Mouse (Mus musculus): ENCODE data around the gene Tmem51. TPM values are rescaled to one million over a fixed set of nuclear protein-coding genes. Genes with fewer than 3 reads are reported as not detected.
"Not testable (repeated sequence)": the region's sequence is repeated elsewhere in the genome, so short reads cannot be mapped to it uniquely, and the experiment has no call there.

The Tmem51 gene
- polyA plus RNA-seq, 1 experiment from 2014 or later = 21.0 TPM

GRCm38 (mm10) chr4:142023166-142023565 is 60.9 kb downstream of the Tmem51 start:
- Histone ChIP-seq H3K9me3 (no peaks in the 10 kb centered on the region), H3K27me3 (ENCODE audit: insufficient read depth, poor library complexity, severe bottlenecking) (no peaks in the 10 kb centered on the region), H3K4me1 (peaks cover 6% of the 10 kb centered on the region), H3K4me3 (no peak overlapping the region), H3K27ac (no peak overlapping the region), H3K36me3 (no peaks in the 10 kb centered on the region)
- no peak for DNase-seq (ENCODE audit: low spot score)
- 74% methylated on average over 4 of the region's 4 CpGs for WGBS

- Histone ChIP-seq H3K36me3 (no peaks in the 10 kb centered on the region), H3K4me3 (peak overlapping the region; percentile 31), H3K9me3 (no peaks in the 10 kb centered on the region), H3K27ac (peak overlapping the region; percentile 69), H3K4me1 (peaks cover 37% of the 10 kb centered on the region), H3K27me3 (ENCODE audit: insufficient read depth, poor library complexity, severe bottlenecking) (peaks cover 36% of the 10 kb centered on the region)
- 15% methylated on average over 15 of the region's 15 CpGs for WGBS
- DNase-seq (ENCODE audit: low spot score) = peak; percentile 89
These were observed 66.4 kb downstream of the Tmem51 start for GRCm38 (mm10) chr4:142017686-142018085.

- H3K36me3 ChIP-seq = no peaks in the 10 kb centered on the region
- H3K27me3 ChIP-seq (ENCODE audit: insufficient read depth, poor library complexity, severe bottlenecking) = peaks cover 40% of the 10 kb centered on the region
- no peaks in the 10 kb centered on the region for H3K9me3 ChIP-seq
- DNase-seq (ENCODE audit: low spot score) = peak; percentile 94
- under 1% methylated on average over 43 of the region's 46 CpGs for WGBS
- peaks cover 41% of the 10 kb centered on the region for H3K4me1 ChIP-seq
- peak within 1 kb of the TSS; percentile 65 for H3K4me3 ChIP-seq
- peak within 1 kb of the TSS; percentile 78 for H3K27ac ChIP-seq
These were observed 69.2 kb downstream of the Tmem51 start, which contains the start of gene Fhad1 for GRCm38 (mm10) chr4:142014659-142015608. Gene Fhad1, minus strand, starts transcription at chr4:142015082.

- no peak overlapping the region for H3K4me3 ChIP-seq
- peaks cover 34% of the 10 kb centered on the region for H3K27me3 ChIP-seq (ENCODE audit: insufficient read depth, poor library complexity, severe bottlenecking)
- no peak for DNase-seq (ENCODE audit: low spot score)
- H3K9me3 ChIP-seq = no peaks in the 10 kb centered on the region
- peaks cover 32% of the 10 kb centered on the region for H3K4me1 ChIP-seq
- H3K27ac ChIP-seq = no peak overlapping the region
- WGBS = 90% methylated on average over 13 of the region's 13 CpGs
- no peaks in the 10 kb centered on the region for H3K36me3 ChIP-seq
These were observed 72.9 kb downstream of the Tmem51 start for GRCm38 (mm10) chr4:142011236-142011635.

GRCm38 (mm10) chr4:142010441-142010840 is 73.7 kb downstream of the Tmem51 start:
- Histone ChIP-seq H3K4me3 (no peak overlapping the region), H3K36me3 (no peaks in the 10 kb centered on the region), H3K27ac (no peak overlapping the region), H3K27me3 (ENCODE audit: insufficient read depth, poor library complexity, severe bottlenecking) (peaks cover 28% of the 10 kb centered on the region), H3K4me1 (peaks cover 26% of the 10 kb centered on the region), H3K9me3 (no peaks in the 10 kb centered on the region)
- no peak for DNase-seq (ENCODE audit: low spot score)
- WGBS = 84% methylated on average over 7 of the region's 7 CpGs

- Histone ChIP-seq H3K27ac (no peak overlapping the region), H3K4me1 (peaks cover 16% of the 10 kb centered on the region; the same call in 1 of the 2 replicates)
- 89% methylated on average over 11 of the region's 11 CpGs for WGBS
These were observed 75.9 kb downstream of the Tmem51 start for GRCm38 (mm10) chr4:142008206-142008605.

GRCm38 (mm10) chr4:142000581-142000980 is 83.5 kb downstream of the Tmem51 start:
- H3K4me3 ChIP-seq = no peak overlapping the region
- no peak overlapping the region for H3K27ac ChIP-seq
- DNase-seq (ENCODE audit: low spot score) = no peak
- H3K36me3 ChIP-seq = no peaks in the 10 kb centered on the region
- 53% methylated on average over 9 of the region's 9 CpGs for WGBS
- no peaks in the 10 kb centered on the region for H3K27me3 ChIP-seq (ENCODE audit: insufficient read depth, poor library complexity, severe bottlenecking)
- H3K4me1 ChIP-seq = peaks cover 14% of the 10 kb centered on the region; the same call in 1 of the 2 replicates
- no peaks in the 10 kb centered on the region for H3K9me3 ChIP-seq

More at GRCm38 (mm10) chr4:142008206-142008605, 75.9 kb downstream of the Tmem51 start:
- Histone ChIP-seq H3K4me3 (no peak overlapping the region), H3K36me3 (no peaks in the 10 kb centered on the region), H3K27me3 (ENCODE audit: insufficient read depth, poor library complexity, severe bottlenecking) (peaks cover 10% of the 10 kb centered on the region), H3K9me3 (no peaks in the 10 kb centered on the region)
- no peak for DNase-seq (ENCODE audit: low spot score)

- no peaks in the 10 kb centered on the region for H3K9me3 ChIP-seq
- no peak overlapping the region for H3K4me3 ChIP-seq
- H3K4me1 ChIP-seq = peaks cover 14% of the 10 kb centered on the region; the same call in 1 of the 2 replicates
- no peak overlapping the region for H3K27ac ChIP-seq
- no peaks in the 10 kb centered on the region for H3K36me3 ChIP-seq
- WGBS = 56% methylated on average over 7 of the region's 7 CpGs
- no peak for DNase-seq (ENCODE audit: low spot score)
- H3K27me3 ChIP-seq (ENCODE audit: insufficient read depth, poor library complexity, severe bottlenecking) = no peaks in the 10 kb centered on the region
These were observed 84.5 kb downstream of the Tmem51 start for GRCm38 (mm10) chr4:141999494-142000074.

- H3K27ac ChIP-seq = peak overlapping the region; percentile 10; the same call in 1 of the 2 replicates
These were observed 85.8 kb downstream of the Tmem51 start for GRCm38 (mm10) chr4:141998282-141998821.

GRCm38 (mm10) chr4:141996880-141997279 is 87.2 kb downstream of the Tmem51 start:
- 77% methylated on average over 3 of the region's 3 CpGs for WGBS
- no peaks in the 10 kb centered on the region for H3K27me3 ChIP-seq (ENCODE audit: insufficient read depth, poor library complexity, severe bottlenecking)

More at GRCm38 (mm10) chr4:141998282-141998821, 85.8 kb downstream of the Tmem51 start:
- no peak for DNase-seq (ENCODE audit: low spot score)
- Histone ChIP-seq H3K36me3 (no peaks in the 10 kb centered on the region), H3K4me1 (peaks cover 14% of the 10 kb centered on the region; the same call in 1 of the 2 replicates), H3K9me3 (no peaks in the 10 kb centered on the region), H3K4me3 (peak overlapping the region; percentile 48), H3K27me3 (ENCODE audit: insufficient read depth, poor library complexity, severe bottlenecking) (no peaks in the 10 kb centered on the region)
- 33% methylated on average over 11 of the region's 11 CpGs for WGBS

GRCm38 (mm10) chr4:141996086-141996485 is 88.0 kb downstream of the Tmem51 start:
- WGBS = 62% methylated on average over 7 of the region's 7 CpGs
- Histone ChIP-seq H3K27me3 (ENCODE audit: insufficient read depth, poor library complexity, severe bottlenecking) (no peaks in the 10 kb centered on the region), H3K27ac (no peak overlapping the region), H3K36me3 (no peaks in the 10 kb centered on the region), H3K4me1 (peaks cover 18% of the 10 kb centered on the region), H3K9me3 (no peaks in the 10 kb centered on the region), H3K4me3 (no peak overlapping the region)
- DNase-seq (ENCODE audit: low spot score) = no peak

More at GRCm38 (mm10) chr4:141996880-141997279, 87.2 kb downstream of the Tmem51 start:
- DNase-seq (ENCODE audit: low spot score) = no peak
- Histone ChIP-seq H3K4me1 (peaks cover 18% of the 10 kb centered on the region), H3K4me3 (no peak overlapping the region), H3K9me3 (no peaks in the 10 kb centered on the region), H3K27ac (no peak overlapping the region), H3K36me3 (no peaks in the 10 kb centered on the region)

- H3K27me3 ChIP-seq (ENCODE audit: insufficient read depth, poor library complexity, severe bottlenecking); H3K27ac ChIP-seq; DNase-seq (ENCODE audit: low spot score); H3K36me3 ChIP-seq; H3K4me3 ChIP-seq; H3K9me3 ChIP-seq: not testable (repeated sequence)
- H3K4me1 ChIP-seq = peaks cover 14% of the 10 kb centered on the region
- WGBS = 33% methylated on average over 2 of the region's 2 CpGs
These were observed 90.0 kb downstream of the Tmem51 start for GRCm38 (mm10) chr4:141994062-141994471.

Data from heart, embryonic 10.5 days (tissue).